Mouse (Mus musculus): ENCODE data around the gene AI413582.

AI413582 gene

GRCm38 (mm10) chr17:27555512-27556172 lies 9.9 kb downstream of the AI413582 start:
- DNase-seq (ENCODE audit: low read depth), result no peak

- no peak for DNase-seq (ENCODE audit: low read depth)
These were observed 10.5 kb downstream of the AI413582 start for GRCm38 (mm10) chr17:27555075-27555511.

- no peak for DNase-seq (ENCODE audit: low read depth)
These were observed 11.2 kb downstream of the AI413582 start for GRCm38 (mm10) chr17:27554062-27554960.

- DNase-seq (ENCODE audit: low read depth), result peak; percentile 47
These were observed 13.0 kb downstream of the AI413582 start for GRCm38 (mm10) chr17:27552215-27553201.

- no peak for DNase-seq (ENCODE audit: low read depth)
These were observed 14.1 kb downstream of the AI413582 start for GRCm38 (mm10) chr17:27551393-27551940.

GRCm38 (mm10) chr17:27549234-27549633 lies 16.3 kb downstream of the AI413582 start:
- no peak for DNase-seq (ENCODE audit: low read depth)

- peak; percentile 77 for DNase-seq (ENCODE audit: low read depth)
These were observed 18.2 kb downstream of the AI413582 start for GRCm38 (mm10) chr17:27547253-27547868.

GRCm38 (mm10) chr17:27546574-27547085 lies 18.9 kb downstream of the AI413582 start:
- DNase-seq (ENCODE audit: low read depth), result no peak

GRCm38 (mm10) chr17:27545991-27546390 lies 19.6 kb downstream of the AI413582 start:
- no peak for DNase-seq (ENCODE audit: low read depth)

- DNase-seq (ENCODE audit: low read depth), result no peak
These were observed 21.0 kb downstream of the AI413582 start for GRCm38 (mm10) chr17:27544551-27544950.

- DNase-seq (ENCODE audit: low read depth), result no peak
These were observed 23.6 kb downstream of the AI413582 start for GRCm38 (mm10) chr17:27541984-27542383.

- DNase-seq (ENCODE audit: low read depth), result no peak
These were observed 24.3 kb downstream of the AI413582 start for GRCm38 (mm10) chr17:27541261-27541660.

- DNase-seq (ENCODE audit: low read depth), result peak; percentile 53
These were observed 30.8 kb downstream of the AI413582 start for GRCm38 (mm10) chr17:27534718-27535117.

- no peak for DNase-seq (ENCODE audit: low read depth)
These were observed 32.2 kb downstream of the AI413582 start for GRCm38 (mm10) chr17:27533354-27533753.

GRCm38 (mm10) chr17:27532095-27532494 lies 33.5 kb downstream of the AI413582 start:
- DNase-seq (ENCODE audit: low read depth), result no peak

GRCm38 (mm10) chr17:27528767-27529166 lies 36.8 kb downstream of the AI413582 start:
- DNase-seq (ENCODE audit: low read depth), result no peak

- no peak for DNase-seq (ENCODE audit: low read depth)
These were observed 37.5 kb downstream of the AI413582 start for GRCm38 (mm10) chr17:27528030-27528429.

GRCm38 (mm10) chr17:27527188-27527587 lies 38.4 kb downstream of the AI413582 start:
- no peak for DNase-seq (ENCODE audit: low read depth)

GRCm38 (mm10) chr17:27523121-27523520 lies 42.4 kb downstream of the AI413582 start:
- DNase-seq (ENCODE audit: low read depth), result no peak

GRCm38 (mm10) chr17:27521303-27521702 lies 44.3 kb downstream of the AI413582 start, which contains the start of gene Grm4:
Gene Grm4, minus strand, starts transcription at chr17:27521403.
- no peak for DNase-seq (ENCODE audit: low read depth)

GRCm38 (mm10) chr17:27520557-27520956 lies 45.0 kb downstream of the AI413582 start:
- no peak for DNase-seq (ENCODE audit: low read depth)
